Mouse (Mus musculus) myocyte (in vitro differentiated cells): ENCODE results near the gene Gm20716.

ENCODE experiments used
- CEBPB ChIP-seq: IDR thresholded peaks from 2 replicates; pipeline ENCODE4 v1.6.1; 2011; ENCODE audit warnings: mild to moderate bottlenecking, moderate library complexity; ENCODE audit not compliant: poor library complexity, insufficient read depth, severe bottlenecking
- POLR2A ChIP-seq: IDR thresholded peaks from one replicate; pipeline ENCODE4 v1.6.1; 2011; ENCODE audit warnings: low read depth, mild to moderate bottlenecking, control low read depth, moderate library complexity; ENCODE audit not compliant: insufficient read length
- POLR2AphosphoS2 ChIP-seq: IDR thresholded peaks from one replicate; pipeline ENCODE4 v1.6.1; 2011; ENCODE audit warnings: low read depth, control low read depth; ENCODE audit not compliant: insufficient read length
- TCF12 ChIP-seq: IDR thresholded peaks from one replicate; pipeline ENCODE4 v1.6.1; 2011; ENCODE audit warnings: mild to moderate bottlenecking, control low read depth; ENCODE audit not compliant: poor library complexity, insufficient read depth, severe bottlenecking

DNA sequence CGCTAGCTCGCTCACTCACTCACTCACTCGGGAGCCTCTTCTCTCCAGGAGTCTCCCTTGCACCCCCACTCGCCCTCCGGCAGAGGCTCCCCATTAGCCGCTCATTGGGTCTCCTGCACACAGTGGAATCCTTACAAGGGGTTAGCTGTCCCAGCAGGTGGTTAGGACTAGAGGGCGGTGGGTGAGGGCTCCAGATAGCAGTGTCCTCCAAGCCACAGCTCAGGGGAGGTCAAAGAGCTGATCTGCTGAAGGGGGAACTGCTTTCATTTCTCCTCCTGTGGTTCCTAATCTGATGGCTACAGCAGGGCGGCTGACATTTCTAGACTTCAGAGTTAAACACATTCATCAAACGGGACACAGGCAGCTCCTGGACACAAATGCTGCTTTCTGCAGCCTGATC, 43.2 kb upstream of the Gm20716 start:
- no peak for TF ChIP-seq TCF12
- TF ChIP-seq POLR2A = no peak
- no peak for TF ChIP-seq CEBPB
- no peak for TF ChIP-seq POLR2AphosphoS2
